Mouse (Mus musculus) midbrain, postnatal 0 days (tissue): ENCODE measurements at regions not wholly inside any gene's neighbourhood (a gene's known extent, or its start where the extent isn't known, plus 50 kb on each side); places are given as distances from the start of the nearest gene placed in this dataset.

ENCODE experiments used
- ATAC-seq: fragments of 200-750 bp; cut with Nextera tagmentation; 2 replicates; pipeline ENCODE4 v1.8.0; 2017; ENCODE audit warnings: moderate number of reproducible peaks, mild to moderate bottlenecking, moderate TSS enrichment, moderate library complexity; ENCODE audit not compliant: low FRiP score
- DNase-seq: peaks from one replicate; pipeline ENCODE4 v3.0.0-alpha.2; 2015; ENCODE audit warnings: low spot score
- H3K27ac ChIP-seq: fragments of 300-500 bp; sonication (generic); 2 replicates; pipeline ENCODE4 v1.5.1; 2014; ENCODE audit warnings: low read depth, mild to moderate bottlenecking, low read length, mixed read lengths
- H3K27me3 ChIP-seq: fragments of 300-500 bp; sonication (generic); 2 replicates; pipeline ENCODE4 v1.6.1; 2014; ENCODE audit warnings: low read length, control low read depth, mixed read lengths; ENCODE audit not compliant: insufficient read depth
- H3K36me3 ChIP-seq: fragments of 300-500 bp; sonication (generic); 2 replicates; pipeline ENCODE4 v1.6.1; 2014; ENCODE audit warnings: low read length, control low read depth, mixed read lengths; ENCODE audit not compliant: insufficient read depth
- H3K4me1 ChIP-seq: fragments of 300-500 bp; sonication (generic); 2 replicates; pipeline ENCODE4 v1.6.1; 2014; ENCODE audit warnings: mild to moderate bottlenecking, control low read depth, antibody characterized with exemption, low read length, mixed read lengths; ENCODE audit not compliant: insufficient read depth
- H3K4me2 ChIP-seq: fragments of 300-500 bp; sonication (generic); 2 replicates; pipeline ENCODE4 v1.6.1; 2014; ENCODE audit warnings: low read depth, mild to moderate bottlenecking, low read length, mixed read lengths; ENCODE audit not compliant: poor library complexity, severe bottlenecking
- H3K4me3 ChIP-seq: fragments of 300-500 bp; sonication (generic); 2 replicates; pipeline ENCODE4 v1.5.1; 2014; ENCODE audit warnings: low read depth, mild to moderate bottlenecking, low read length, moderate library complexity
- H3K9ac ChIP-seq: fragments of 300-500 bp; sonication (generic); replicated peaks from 2 replicates; pipeline ENCODE4 v1.6.1; 2014; ENCODE audit warnings: mild to moderate bottlenecking, low read length, moderate library complexity, mixed read lengths; ENCODE audit not compliant: poor library complexity, severe bottlenecking
- H3K9me3 ChIP-seq: fragments of 300-500 bp; sonication (generic); 2 replicates; pipeline ENCODE4 v1.6.1; 2016; ENCODE audit warnings: low read length, control low read depth
- CTCF ChIP-seq: IDR thresholded peaks from 2 replicates; pipeline ENCODE4 v1.5.1; 2016; ENCODE audit warnings: antibody characterized with exemption, mild to moderate bottlenecking
- WGBS: fragments of 180-500 bp; shearing (Covaris S2); extraction: QIAGEN DNeasy Blood & Tissue Kit; methylation state at CpG from one replicate; pipeline ENCODE4 v1.1.7; 2014; 5-methylcytosine and 5-hydroxymethylcytosine counted together

DNA sequence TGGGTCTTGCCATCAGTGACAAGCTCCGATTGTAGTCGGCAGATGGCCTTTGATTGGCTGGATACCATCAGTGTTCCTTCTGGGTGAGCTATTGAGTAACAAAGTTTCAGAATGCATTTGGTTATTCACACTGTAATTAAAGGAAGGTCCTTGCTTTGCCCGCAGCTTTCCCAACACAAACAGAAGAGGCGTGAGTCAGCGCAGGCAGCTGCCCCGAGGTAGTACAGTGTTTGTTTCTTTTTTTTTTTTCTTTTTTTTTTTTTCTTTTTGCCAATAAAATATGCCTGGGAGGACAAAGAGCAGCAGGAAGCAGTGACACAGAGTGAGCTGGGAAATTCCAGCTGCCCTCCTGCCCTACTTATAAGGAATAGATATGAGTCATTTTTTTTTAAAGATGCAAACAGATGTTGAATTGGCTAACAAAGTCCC is 152.3 kb upstream of the Tmc1 start:
- DNase-seq (peak; percentile 14), ATAC-seq (no peak)
- no peak overlapping the region for H3K27ac ChIP-seq
- no peaks in the 10 kb centered on the region for H3K36me3 ChIP-seq
- no peaks in the 10 kb centered on the region for H3K9me3 ChIP-seq
- H3K4me1 ChIP-seq, result no peaks in the 10 kb centered on the region
- H3K4me2 ChIP-seq, result no peak overlapping the region
- WGBS, result 39% methylated on average over 6 of the region's 6 CpGs
- no peak overlapping the region for H3K9ac ChIP-seq
- no peak for TF ChIP-seq CTCF
- no peaks in the 10 kb centered on the region for H3K27me3 ChIP-seq
- H3K4me3 ChIP-seq, result no peak overlapping the region

DNA sequence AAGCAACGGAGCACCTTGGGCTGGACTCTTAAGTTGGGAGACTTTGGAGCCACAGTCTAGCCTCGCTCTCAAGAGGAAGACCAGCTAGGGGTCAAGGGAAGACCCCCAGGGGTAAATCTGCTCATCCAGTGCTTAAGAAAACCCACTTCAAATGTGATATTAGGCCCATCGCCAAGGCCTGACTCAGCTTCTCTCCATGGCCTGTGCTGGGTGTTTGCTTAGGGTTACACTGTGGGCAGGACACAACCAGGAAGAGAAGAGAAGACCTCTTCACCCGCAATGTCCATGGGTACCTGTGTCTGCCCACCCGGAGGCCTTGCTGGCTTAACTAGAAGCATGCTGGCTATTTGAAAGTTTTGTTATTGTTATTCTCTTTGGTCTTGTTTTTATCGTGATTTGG is 151.0 kb upstream of the Tmc1 start:
- no peaks in the 10 kb centered on the region for H3K9me3 ChIP-seq
- no peak overlapping the region for H3K9ac ChIP-seq
- ATAC-seq, result no peak
- no peak overlapping the region for H3K27ac ChIP-seq
- DNase-seq, result no peak
- no peak overlapping the region for H3K4me3 ChIP-seq
- 90% methylated on average over 6 of the region's 6 CpGs for WGBS
- no peaks in the 10 kb centered on the region for H3K36me3 ChIP-seq
- no peaks in the 10 kb centered on the region for H3K27me3 ChIP-seq
- no peak for TF ChIP-seq CTCF
- no peak overlapping the region for H3K4me2 ChIP-seq
- no peaks in the 10 kb centered on the region for H3K4me1 ChIP-seq

DNA sequence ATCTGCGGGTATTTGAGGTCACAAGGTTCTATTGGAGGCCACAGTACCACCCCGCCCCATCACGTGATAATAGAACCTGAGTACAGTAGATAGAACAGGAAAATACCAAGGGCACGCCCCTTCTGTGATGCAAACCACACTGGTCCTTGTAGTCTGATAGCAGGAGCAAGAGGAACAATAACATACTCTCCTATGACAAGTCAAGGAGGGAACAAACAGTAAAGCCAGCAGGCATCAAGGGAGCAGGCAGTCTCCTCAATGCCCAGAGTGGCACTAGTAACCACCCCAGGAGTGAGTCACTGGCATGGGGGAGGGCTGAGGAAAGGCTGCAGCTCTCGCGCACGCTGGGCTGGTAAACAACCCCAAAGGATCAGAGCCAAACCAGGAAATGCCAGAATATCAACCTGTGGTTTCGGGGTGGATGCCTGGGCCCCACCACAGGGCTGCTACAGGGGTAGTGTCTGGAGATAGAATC is 150.5 kb upstream of the Tmc1 start:
- TF ChIP-seq CTCF, result no peak
- Histone ChIP-seq H3K4me2 (no peak overlapping the region), H3K27me3 (no peaks in the 10 kb centered on the region), H3K9ac (no peak overlapping the region), H3K27ac (no peak overlapping the region), H3K36me3 (no peaks in the 10 kb centered on the region), H3K9me3 (no peaks in the 10 kb centered on the region), H3K4me1 (no peaks in the 10 kb centered on the region), H3K4me3 (no peak overlapping the region)
- ATAC-seq, result no peak
- DNase-seq, result no peak
- WGBS, result 84% methylated on average over 8 of the region's 8 CpGs

DNA sequence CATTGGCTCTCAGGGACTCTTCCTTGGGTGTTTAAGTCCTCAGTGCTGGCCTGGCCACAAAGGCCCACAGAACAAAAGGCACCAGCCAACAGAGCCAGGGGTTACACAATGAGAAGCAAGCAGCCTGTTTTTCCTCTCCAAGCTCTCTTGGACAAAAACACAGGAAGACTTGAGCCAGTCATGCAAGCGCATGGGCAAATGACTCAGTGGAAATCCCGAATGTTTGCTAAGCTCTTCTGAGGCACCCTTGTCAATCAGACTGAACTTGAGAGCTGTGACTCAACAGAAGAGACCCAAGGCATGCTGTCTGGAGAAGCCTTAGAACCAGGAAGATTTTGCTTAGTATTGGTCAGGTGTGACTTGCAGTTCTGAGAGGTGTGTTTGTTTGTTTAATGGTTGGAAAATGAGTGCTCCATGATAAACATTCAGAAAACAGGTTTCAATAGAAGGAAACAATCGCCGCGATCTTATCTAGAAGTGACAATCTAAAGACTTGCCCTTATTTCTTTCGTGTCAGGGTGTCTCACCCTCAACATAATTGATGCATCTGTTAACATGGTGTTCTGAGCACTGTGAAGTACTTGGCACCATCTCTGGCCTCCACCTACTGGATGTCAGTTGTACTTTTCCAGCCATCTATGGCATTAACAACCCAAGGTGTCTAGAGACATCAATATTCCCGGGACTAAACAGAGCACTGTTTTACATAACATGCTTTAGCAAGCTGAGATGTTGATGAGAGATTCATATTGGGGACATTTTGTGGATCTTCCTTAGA is 124.0 kb upstream of the Tmc1 start:
- DNase-seq, result no peak
- Histone ChIP-seq H3K4me2 (no peak overlapping the region), H3K9me3 (no peaks in the 10 kb centered on the region), H3K27me3 (no peaks in the 10 kb centered on the region), H3K4me1 (no peaks in the 10 kb centered on the region), H3K36me3 (no peaks in the 10 kb centered on the region), H3K9ac (no peak overlapping the region), H3K4me3 (no peak overlapping the region), H3K27ac (no peak overlapping the region)
- no peak for ATAC-seq
- 73% methylated on average over 7 of the region's 7 CpGs for WGBS
- TF ChIP-seq CTCF, result no peak

DNA sequence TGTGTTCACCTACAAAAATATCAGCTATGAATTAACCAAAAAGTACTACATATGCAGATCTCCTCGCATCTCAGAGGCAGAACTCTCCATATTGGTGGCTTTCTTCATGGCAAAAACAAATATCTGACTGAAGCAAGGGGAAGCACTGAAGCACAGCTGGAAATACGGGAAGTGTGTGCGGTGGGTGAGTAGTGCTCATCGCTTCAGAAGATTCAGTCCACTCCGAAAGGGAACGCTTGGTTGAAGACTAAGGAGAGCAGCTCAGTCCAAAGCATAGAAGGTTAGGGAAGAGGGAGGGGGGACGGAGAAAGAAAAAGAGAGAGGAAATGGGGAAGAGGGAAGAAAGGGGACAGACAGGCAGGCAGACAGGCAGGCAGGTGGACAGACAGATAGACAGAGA is 114.4 kb upstream of the Tmc1 start:
- DNase-seq (no peak), ATAC-seq (no peak)
- H3K27ac ChIP-seq, result no peak overlapping the region
- no peaks in the 10 kb centered on the region for H3K9me3 ChIP-seq
- no peak for TF ChIP-seq CTCF
- no peaks in the 10 kb centered on the region for H3K36me3 ChIP-seq
- H3K27me3 ChIP-seq, result no peaks in the 10 kb centered on the region
- no peak overlapping the region for H3K4me2 ChIP-seq
- H3K4me1 ChIP-seq, result no peaks in the 10 kb centered on the region
- 92% methylated on average over 7 of the region's 7 CpGs for WGBS
- H3K4me3 ChIP-seq, result no peak overlapping the region
- H3K9ac ChIP-seq, result no peak overlapping the region

DNA sequence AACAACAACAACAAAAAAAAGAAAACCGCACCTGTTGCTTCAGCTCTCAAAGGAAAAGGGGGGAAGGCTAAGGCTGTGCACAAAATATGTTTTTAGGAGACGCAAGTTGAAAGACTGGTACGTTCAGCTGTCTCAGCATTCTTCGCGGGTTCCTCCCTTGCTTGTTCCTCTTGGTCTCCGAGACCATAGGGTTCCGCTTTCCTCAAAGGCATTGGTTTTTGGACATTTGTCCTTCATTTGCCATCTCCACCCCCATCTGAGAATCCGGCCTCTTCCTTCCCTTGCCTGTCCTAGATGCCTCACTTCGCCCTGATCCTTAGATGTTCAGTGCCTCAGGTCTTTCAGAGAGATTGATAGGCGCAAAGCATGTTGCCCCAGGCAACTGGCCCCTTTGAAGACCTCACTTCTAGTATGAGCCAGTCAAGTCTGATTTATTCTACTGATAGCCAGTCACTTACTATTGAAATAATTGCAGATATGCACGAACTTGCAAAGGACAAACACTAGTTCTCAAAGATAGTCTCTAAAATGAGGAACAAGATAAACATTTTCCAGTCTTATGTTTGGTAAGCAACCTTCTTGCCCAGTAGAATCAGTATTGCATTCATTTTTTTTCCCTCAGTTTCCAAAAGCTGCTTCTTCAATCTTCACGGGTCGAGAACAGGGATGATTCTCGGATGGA is 112.6 kb upstream of the Tmc1 start:
- 82% methylated on average over 14 of the region's 14 CpGs for WGBS

More for the DNA sequence above, 112.6 kb upstream of the Tmc1 start:
- no peak for DNase-seq
- Histone ChIP-seq H3K27ac (no peak overlapping the region), H3K4me2 (no peak overlapping the region), H3K27me3 (no peaks in the 10 kb centered on the region), H3K36me3 (no peaks in the 10 kb centered on the region), H3K9ac (no peak overlapping the region), H3K4me3 (no peak overlapping the region), H3K4me1 (no peaks in the 10 kb centered on the region), H3K9me3 (no peaks in the 10 kb centered on the region)
- no peak for ATAC-seq
- TF ChIP-seq CTCF, result no peak
